Mouse (Mus musculus) thymus, adult 2 months (tissue): ENCODE measurements around the gene Rbms3.

Source experiments
- CTCF ChIP-seq: fragments of 200-500 bp; IDR thresholded peaks from 2 replicates; pipeline ENCODE4 v1.5.1; 2012; ENCODE audit warnings: mild to moderate bottlenecking, control low read depth, low read length, moderate library complexity, borderline replicate concordance; ENCODE audit not compliant: control insufficient read depth, poor library complexity, insufficient read depth; ENCODE audit errors: extremely low read depth
- POLR2A ChIP-seq: fragments of 200-500 bp; IDR thresholded peaks from 2 replicates; pipeline ENCODE4 v1.6.1; 2012; ENCODE audit warnings: mild to moderate bottlenecking, low read length, control low read depth, moderate library complexity; ENCODE audit not compliant: control insufficient read depth, poor library complexity, insufficient read depth; ENCODE audit errors: extremely low read depth

DNA sequence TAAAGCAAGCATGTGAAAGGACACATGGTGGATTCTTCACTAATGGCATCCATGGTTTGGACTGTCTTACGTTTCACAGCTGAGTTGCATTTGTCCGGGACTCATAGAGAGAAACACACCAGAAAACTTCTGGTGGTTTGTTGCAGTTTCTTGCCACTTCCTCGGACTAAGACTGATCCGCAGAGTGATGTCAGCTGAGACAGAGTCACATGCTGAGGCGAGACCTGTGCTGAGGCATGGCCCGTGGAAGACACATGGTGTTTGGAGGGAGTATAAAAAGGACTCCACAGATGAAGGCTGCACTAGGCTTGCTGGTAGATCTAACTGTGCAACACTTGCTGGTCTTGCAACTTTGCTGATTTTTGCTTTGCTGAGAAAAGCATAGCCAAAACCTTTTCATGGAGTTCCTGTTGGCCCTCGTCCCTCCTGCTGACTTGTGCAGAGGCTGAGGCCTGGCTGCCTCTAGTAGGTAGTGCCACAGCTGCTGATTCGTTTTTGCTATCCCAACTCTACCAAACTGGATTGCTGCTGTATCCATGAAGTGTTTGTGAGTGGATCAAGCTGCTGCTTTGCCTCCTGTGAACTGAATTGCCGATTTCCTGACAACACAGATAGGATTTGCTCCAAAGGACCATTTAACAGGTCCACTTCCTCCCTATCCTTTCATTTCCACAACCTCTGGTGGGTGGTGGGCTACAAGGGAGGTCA lies 742.6 kb downstream of the Rbms3 start:
- no peak for TF ChIP-seq CTCF
- TF ChIP-seq POLR2A: no peak
